Comparison of ENCODE assay signal across 17 mouse cellular contexts in genomic region chr7:96781068-96781467, GRCm38 (mm10).
DNase-seq lines count a peak whose midpoint lies in the region; ATAC-seq lines count a peak whose summit lies in the region.
"Had no signal": no experiment of that assay in that cellular context is flagged by ENCODE, and none has a peak within 500 bp of the region (broad histone marks: within the 10 kb centered on the region; RNA-seq: fewer than 3 reads in every experiment).

No protein-coding gene starts in this region.

- H3K4me1 ChIP-seq in heart, embryonic 12.5 days (replicated peaks): no peaks in the 10 kb centered on the region; the same call in 1 of the 2 replicates
- H3K4me1 ChIP-seq: embryonic facial prominence, embryonic 15.5 days had no signal

- H3K27ac ChIP-seq in heart, embryonic 12.5 days (ENCODE audit: poor library complexity, severe bottlenecking): no peak overlapping the region
- H3K27ac ChIP-seq: embryonic facial prominence, embryonic 15.5 days; forebrain, embryonic 15.5 days; hindbrain, embryonic 15.5 days; limb, embryonic 15.5 days had no signal

- H3K27me3 ChIP-seq in heart, embryonic 12.5 days (replicated peaks): no peaks in the 10 kb centered on the region; the same call in 1 of the 2 replicates
- H3K27me3 ChIP-seq: CH12.LX; embryonic facial prominence, embryonic 15.5 days; forebrain, embryonic 15.5 days; hindbrain, embryonic 15.5 days; limb, embryonic 15.5 days had no signal

- no peaks in the 10 kb centered on the region for H3K36me3 ChIP-seq in heart, embryonic 12.5 days
- H3K36me3 ChIP-seq: embryonic facial prominence, embryonic 15.5 days; hindbrain, embryonic 15.5 days; limb, embryonic 15.5 days had no signal

- no peak overlapping the region for H3K9ac ChIP-seq in heart, embryonic 12.5 days
- H3K9ac ChIP-seq: embryonic facial prominence, embryonic 15.5 days; forebrain, embryonic 15.5 days; hindbrain, embryonic 15.5 days; limb, embryonic 15.5 days had no signal

- no peak for DNase-seq in heart, postnatal 4 days
- DNase-seq in c-Kit-negative CD71-positive TER-119-positive erythroid progenitor cells, embryonic 14.5 days (ENCODE audit: low read depth, low spot score): peak; percentile 78
- peak; percentile 67 for DNase-seq in liver
- DNase-seq in testis, postnatal 10 days (ENCODE audit: low spot score): no peak
- DNase-seq in kidney, postnatal 4 days: no peak
- DNase-seq: cerebellum, adult 2 months; heart, adult 11 months; kidney, adult 8-10 months; right cerebral cortex, postnatal 14 days had no signal

- H3K4me3 ChIP-seq in heart, embryonic 12.5 days: no peak overlapping the region
- H3K4me3 ChIP-seq: embryonic facial prominence, embryonic 15.5 days; forebrain, embryonic 15.5 days; hindbrain, embryonic 15.5 days; limb, embryonic 15.5 days had no signal

- ATAC-seq in heart, embryonic 12.5 days (ENCODE audit: insufficient number of reproducible peaks, low FRiP score): peak; percentile 48; the same call in 1 of the 2 replicates
- peak; percentile 31 for ATAC-seq in megakaryocyte, adult 5-6 weeks (ENCODE audit: poor library complexity, severe bottlenecking)
- no peak for ATAC-seq in monocyte, adult 5-6 weeks (replicated peaks; ENCODE audit: insufficient number of reproducible peaks, low FRiP score, low TSS enrichment, poor library complexity, severe bottlenecking)
- ATAC-seq: forebrain, embryonic 15.5 days had no signal

- no peak overlapping the region for H3K4me2 ChIP-seq in heart, embryonic 12.5 days
- H3K4me2 ChIP-seq: embryonic facial prominence, embryonic 15.5 days; forebrain, embryonic 15.5 days; hindbrain, embryonic 15.5 days; limb, embryonic 15.5 days had no signal

- H3K9me3 ChIP-seq in heart, embryonic 12.5 days (replicated peaks): no peaks in the 10 kb centered on the region
- H3K9me3 ChIP-seq: embryonic facial prominence, embryonic 15.5 days; forebrain, embryonic 15.5 days; hindbrain, embryonic 15.5 days; limb, embryonic 15.5 days had no signal

- 54% methylated on average over 6 of the region's 6 CpGs for WGBS in heart, embryonic 12.5 days

Comparison
In these comparisons a context has a peak if more than half of its experiments do, and no peak if none do; other contexts are left out.
1. DNase-seq: peak in c-Kit-negative CD71-positive TER-119-positive erythroid progenitor cells, embryonic 14.5 days (single experiment) and liver (single experiment); none in heart, postnatal 4 days (single experiment), testis, postnatal 10 days (single experiment) and kidney, postnatal 4 days (0 of 2).